Mouse (Mus musculus) testis, postnatal 14 days (tissue): ENCODE measurements around the gene Zswim5.

ENCODE experiments used
- DNase-seq: peaks from one replicate; pipeline ENCODE4 v3.0.0; 2021; ENCODE audit warnings: low spot score

The Zswim5 gene

DNA sequence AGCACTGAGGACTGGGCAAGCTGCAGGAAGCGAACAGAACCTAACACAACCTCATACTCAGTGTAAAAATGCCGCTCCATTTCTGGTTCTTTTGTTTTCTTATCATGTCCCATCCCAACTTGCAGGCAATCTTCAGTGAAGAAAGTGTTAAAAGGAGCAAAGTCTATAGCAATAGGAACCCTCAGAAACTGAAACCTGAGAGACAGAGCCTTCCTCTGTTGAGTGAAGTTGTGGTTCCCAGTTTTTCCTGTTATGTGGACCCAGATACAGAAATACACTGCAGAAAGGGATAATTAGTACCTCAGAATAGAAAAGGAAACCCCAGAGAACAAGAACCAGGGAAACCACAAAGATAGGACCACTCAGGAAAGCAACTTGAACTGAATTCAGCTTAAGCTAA, 36.1 kb downstream of the Zswim5 start:
- no peak for DNase-seq

DNA sequence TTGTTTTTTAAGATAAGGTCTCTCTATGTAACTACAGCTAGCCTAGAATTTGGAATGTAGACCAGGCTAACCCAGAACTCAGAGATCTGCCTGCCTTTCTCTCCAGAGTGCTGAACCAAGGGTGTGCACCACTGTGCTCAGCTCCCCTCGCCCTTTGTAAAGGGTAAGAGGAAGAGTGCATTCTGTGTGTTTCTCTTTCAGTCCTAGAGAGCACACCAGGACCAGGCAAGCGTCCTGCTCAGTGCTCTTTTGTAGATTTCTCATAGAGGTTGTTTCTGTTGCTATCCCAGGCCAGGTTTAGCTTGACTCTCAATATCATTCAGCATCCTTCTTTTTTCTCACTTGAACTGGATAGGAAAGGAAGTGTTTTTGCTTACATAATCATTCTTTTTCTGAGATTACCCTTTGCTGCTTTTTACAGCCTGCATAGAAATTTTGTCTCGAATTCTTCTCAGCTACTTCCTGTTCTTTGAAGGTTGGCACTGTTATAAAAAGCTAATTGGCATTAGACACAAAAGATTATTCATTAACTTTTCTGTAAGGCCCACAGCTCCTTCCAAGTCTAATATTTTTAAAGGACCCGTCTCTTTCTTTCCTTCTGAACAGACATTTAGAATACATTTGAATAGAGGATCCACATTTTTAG, 51.0 kb downstream of the Zswim5 start:
- no peak for DNase-seq

DNA sequence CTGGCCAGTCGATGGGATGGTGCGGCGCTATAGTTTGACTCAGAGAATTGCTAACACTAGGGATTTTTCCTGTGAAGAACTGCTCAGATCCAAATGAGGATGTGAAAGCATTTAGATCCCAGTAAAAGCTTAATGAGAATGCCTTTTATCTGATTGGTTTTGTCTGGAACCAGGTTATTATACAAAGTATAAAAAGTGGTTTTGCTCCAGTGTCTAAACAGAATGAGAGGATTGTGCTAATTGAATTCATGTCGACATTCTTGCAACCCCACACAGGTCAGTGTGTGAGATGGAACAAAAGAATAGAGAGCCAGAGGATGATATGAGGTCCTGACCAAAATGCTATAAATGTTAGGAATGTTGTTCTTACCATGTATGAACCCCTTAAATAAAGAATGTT, 62.4 kb downstream of the Zswim5 start:
- no peak for DNase-seq

DNA sequence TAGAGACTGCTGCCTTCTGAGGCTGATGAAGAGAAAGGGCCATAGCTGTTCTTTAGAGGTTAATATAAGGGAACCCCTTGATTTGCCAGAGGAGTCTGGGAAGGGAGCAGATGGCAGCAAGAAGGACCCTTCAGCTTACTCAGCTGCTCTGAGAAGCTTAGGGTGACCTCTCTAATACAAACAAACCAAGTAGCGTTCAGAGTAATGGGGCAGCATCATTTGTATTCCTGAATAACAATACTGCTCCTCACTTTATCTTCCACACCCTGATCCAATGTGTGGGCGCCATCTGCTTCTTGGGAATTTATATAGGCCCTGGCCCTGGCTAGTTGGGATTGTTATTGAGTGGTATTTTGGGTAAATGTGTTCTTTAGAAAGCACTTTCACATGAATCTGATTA, 65.5 kb downstream of the Zswim5 start:
- DNase-seq, result no peak

DNA sequence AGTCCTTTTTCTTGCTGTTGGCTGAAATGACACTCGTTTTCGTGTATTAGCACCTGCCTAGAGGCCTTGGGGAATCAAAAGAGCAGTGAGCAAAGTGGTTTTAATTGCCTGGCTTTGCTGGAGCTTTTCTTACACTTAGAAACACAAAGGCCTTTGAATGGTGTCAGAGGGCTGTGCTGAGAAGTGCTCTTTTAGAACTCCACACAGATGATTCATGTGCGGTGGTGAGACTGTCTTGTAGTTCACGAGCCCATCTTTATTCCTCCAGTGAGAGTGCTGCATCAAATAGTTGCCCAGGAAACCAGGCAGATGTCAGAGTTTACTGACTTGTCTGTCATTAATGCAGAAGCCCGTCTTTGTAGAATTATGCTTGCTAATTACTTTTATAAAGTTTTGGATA, 66.9 kb downstream of the Zswim5 start:
- no peak for DNase-seq

DNA sequence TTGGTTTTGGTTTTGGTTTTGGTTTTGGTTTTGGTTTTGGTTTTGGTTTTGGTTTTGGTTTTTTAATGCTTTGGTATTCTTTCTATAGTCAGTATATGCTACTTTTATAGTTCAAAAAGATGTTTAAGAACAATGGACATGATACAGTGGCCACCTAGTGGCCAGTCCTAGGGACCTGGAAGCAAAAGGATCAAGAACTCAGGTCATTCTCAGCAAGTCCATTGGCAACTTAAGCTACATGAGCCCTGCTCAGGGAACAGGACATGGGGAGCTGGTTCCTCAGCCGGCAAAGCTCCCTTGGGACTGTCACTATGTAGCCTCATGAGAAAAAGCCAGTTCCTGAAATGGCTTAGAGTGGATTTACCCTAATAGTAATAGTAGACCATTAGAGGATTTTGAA, 74.5 kb downstream of the Zswim5 start:
- no peak for DNase-seq

DNA sequence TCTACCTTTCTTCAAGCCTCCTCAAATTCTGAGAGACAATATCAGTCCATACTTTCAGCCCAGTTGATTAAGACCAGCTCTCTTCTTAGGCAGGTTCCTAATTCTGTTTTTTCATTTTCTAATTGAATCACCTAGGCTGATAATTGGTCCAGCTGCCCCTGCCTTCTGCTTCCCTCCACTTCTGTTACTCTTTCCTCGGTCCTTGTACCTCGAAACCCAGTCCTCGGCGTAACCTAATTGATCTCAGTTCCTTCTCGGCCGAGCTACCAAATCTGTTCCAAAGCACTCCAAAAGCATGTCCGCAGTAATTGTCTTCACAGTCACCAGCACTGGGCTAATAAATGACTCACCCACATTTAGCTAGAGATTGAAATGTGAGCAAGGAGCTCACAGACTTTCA, 77.8 kb downstream of the Zswim5 start:
- DNase-seq, result no peak

DNA sequence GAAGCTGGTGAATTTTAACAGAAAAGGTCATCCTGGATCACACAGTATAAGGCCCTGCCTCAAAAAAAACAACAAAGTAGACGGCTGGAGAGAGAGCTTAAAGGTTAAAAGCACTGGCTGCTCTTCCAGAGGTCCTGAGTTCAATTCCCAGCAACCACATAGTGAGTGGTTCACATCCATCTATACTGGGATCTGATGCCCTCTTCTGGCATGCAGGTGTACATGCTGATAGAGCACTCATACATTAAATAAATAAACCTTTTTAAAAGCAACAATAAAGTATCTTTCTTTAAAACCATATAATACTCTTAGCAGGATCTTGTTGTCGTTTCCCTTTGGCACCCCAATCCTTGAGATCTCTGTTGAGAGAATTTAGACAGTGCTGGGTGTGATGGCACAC, 99.3 kb downstream of the Zswim5 start:
- no peak for DNase-seq

DNA sequence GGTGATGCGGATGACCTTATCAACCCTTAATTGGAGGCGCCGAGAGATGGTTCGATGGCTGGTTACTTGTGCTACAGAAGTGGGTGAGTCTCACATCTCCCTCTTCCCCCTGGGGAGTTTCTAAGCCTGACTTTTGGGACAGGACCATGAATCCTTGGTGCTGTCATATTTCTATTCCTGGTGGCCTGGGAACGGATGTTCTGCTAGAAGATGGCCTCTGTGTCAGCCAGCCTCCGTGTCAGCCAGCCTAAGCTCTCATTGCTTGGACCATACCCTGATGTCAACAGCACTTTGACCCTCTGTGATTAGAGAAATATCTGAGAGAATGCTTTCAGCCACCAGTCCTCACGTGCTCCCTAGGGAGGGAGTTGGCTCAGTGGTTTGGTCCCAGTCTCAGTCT, 108.5 kb downstream of the Zswim5 start:
- no peak for DNase-seq

DNA sequence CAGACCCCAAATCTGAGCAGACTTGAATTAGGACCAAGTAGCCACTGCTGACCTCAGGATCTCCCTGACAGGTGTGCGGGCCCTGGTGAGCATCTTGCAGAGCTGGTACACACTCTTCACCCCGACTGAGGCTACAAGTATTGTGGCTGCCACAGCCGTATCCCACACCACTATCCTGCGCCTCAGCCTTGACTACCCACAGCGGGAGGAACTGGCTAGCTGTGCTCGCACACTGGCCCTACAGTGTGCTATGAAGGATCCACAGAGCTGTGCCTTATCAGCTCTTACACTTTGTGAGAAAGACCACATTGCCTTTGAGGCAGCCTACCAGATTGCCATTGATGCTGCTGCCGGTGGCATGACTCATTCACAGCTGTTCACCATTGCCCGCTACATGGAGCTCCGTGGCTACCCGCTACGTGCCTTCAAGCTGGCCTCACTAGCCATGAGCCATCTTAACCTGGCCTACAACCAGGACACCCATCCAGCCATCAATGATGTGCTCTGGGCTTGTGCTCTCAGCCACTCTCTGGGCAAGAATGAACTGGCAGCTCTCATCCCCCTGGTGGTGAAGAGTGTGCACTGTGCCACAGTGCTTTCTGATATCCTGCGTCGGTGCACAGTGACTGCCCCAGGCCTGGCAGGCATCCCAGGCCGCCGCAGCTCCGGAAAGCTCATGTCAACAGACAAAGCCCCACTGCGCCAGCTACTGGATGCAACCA, 109.4 kb downstream of the Zswim5 start:
- peak; percentile 61 for DNase-seq

DNA sequence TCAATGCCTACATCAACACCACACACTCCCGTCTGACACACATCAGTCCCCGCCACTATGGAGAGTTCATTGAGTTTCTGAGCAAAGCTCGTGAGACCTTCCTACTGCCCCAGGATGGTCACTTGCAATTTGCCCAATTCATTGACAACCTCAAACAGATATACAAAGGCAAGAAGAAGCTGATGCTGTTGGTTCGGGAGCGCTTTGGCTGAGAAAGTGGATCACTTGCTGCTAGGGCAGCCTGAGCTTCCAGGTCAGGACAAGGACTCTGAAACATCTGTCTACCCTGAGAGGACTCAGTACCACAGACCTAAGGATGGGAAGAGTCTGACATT, 109.9 kb downstream of the Zswim5 start:
- no peak for DNase-seq

DNA sequence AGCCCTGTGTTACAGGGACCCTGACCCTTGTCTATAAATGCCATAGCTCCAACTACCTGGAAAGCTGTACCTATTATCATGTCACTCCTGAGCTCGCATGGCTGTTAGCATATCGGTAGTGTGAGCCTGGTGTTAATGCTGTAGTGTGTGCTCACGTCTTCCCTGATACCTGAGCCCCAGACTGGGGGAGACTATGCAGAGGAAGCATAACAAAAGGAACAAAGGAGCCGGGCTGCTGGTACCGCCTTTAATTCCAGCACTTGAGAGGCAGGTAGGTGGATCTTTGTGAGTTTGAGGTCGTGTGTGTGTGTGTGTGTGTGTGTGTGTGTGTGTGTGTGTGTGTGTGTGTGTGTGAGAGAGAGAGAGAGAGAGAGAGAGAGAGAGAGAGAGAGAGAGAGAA, 112.6 kb downstream of the Zswim5 start:
- DNase-seq, result no peak

DNA sequence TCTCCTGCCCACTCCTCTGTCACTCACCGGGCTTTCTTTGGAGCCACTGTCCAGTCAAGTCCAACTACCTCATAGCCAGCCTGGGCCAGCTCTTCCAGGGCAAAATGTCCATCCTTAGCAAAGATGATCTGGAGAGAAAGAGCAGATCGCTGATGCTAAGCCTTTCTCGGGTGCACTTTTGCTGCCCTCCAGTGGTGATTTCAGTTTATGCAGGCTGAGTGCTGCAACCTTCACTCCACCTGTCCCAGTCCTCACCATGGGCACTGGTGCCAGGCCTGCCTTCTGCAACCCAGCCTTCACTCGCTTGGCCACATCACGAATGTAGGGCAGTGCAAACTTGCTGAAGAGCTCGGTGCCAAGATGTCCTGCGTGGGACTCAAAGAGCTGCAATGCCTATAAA, 114.2 kb downstream of the Zswim5 start:
- DNase-seq, result no peak

DNA sequence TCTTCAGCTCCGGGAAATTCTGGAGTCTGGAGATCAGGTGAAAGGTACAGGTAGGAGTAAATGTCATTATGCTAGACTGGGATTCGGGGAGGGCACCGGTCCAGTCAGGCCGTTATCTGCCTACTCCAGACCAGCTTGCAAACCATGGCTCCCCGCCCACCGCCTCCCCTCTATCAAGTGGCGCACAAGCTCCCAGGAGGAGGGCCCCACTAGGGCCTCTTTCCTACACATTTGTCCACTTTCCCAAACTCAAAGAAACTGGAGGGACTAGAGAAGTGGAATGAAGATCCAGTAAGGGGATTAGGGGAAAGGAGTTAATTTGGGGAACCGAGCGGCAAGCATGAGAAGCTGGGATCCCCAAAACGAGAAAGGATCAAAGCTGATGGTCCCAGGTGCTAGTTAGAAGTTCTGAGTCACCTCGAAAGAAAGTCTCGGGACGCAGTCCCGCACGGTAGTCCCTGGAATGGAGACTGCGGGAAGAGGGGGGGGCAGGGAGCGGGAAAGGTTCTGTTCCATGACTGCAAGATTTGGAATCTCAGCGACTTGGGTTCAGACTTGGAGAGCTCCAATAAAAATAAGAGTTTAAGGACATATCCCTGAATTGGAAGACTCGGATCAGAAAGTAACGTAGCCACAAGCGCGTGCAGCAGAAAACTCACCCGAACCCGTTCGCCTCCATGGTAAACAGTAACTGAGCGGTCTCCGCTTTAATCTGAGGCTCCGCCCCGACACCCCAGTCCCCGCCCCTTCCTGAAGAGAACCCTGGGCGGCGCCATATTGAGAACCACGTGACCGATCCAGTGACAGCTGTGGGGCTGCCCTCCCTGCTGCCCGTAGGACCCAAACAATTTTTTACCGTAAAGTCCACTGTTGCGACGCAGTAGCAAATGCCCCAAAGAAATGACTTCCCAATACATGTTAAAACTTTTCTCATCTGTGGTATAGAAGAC, 116.8 kb downstream of the Zswim5 start, which contains the start of gene Urod:
Urod (minus strand) TSS at position 742 of the 950 bp plus-strand sequence.
- peak; percentile 96 for DNase-seq

DNA sequence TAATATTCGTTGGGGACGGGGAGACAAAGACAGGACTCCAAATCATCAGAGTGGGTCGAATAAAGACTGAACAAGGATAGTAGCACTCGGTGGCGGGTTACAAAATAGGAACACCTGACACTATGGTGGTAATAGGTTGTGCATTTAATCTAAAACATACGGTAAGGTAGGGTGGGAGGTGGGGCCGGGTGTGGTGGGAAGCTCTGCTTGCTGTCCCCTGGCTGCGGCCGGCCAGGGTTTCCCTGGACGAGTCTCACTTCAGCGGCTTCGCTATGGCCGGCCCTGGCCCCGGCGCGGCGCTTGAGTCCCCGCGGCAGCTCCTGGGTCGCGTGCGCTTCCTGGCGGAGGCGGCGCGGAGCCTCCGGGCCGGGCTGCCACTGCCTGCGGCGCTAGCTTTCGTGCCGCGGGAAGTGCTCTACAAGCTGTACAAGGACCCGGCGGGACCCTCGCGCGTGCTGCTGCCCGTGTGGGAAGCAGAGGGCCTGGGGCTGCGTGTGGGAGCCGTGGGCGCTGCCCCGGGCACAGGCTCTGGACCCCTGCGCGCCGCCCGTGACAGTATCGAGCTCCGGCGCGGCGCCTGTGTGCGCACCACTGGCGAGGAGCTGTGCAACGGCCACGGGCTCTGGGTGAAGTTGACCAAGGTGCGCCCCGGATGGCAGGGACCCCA, 118.1 kb downstream of the Zswim5 start, which contains the start of gene Hectd3:
Hectd3 (plus strand) TSS at position 187 of the 667 bp plus-strand sequence.
- DNase-seq, result peak; percentile 72

DNA sequence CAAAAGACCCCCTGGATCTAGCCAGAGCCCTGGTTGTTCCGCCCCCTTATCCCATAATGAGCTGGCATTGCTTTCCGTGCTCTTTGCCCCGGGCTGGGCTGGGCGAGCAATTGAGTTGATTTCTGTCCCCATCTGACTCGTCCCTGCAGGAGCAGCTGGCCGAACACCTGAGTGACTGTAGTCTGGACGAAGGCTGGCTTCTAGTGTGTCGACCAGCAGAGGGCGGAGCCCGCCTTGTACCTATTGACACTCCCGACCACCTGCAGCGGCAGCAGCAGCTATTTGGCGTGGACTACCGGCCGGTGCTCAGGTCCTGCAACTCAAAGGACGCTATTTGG, 118.6 kb downstream of the Zswim5 start:
- DNase-seq, result peak; percentile 59

DNA sequence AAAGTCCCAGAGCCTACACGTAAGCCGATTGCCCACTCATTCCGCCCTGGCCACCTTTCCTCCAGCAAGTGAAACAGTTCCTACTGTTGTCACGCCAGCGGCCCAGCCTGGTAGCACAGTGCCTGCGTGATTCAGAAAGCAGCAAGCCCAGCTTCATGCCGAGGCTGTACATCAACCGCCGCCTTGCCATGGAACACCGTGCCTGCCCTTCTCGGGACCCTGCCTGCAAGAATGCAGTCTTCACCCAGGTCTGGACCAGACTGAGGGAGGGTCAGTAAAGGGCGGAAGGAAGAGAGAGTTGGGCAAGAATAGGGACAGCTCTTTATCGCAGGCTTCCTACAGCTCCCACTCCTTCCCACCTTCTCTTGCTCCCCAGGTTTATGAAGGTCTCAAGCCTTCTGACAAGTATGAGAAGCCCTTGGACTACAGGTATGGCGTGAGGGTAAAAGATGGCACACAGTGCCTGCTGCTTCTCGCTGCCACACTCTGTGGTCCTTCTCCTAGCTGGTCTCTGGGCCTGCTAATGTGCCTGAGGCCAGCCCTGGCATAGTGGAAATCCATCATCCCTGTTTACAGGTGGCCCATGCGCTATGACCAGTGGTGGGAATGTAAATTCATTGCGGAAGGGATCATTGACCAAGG, 122.5 kb downstream of the Zswim5 start:
- no peak for DNase-seq

DNA sequence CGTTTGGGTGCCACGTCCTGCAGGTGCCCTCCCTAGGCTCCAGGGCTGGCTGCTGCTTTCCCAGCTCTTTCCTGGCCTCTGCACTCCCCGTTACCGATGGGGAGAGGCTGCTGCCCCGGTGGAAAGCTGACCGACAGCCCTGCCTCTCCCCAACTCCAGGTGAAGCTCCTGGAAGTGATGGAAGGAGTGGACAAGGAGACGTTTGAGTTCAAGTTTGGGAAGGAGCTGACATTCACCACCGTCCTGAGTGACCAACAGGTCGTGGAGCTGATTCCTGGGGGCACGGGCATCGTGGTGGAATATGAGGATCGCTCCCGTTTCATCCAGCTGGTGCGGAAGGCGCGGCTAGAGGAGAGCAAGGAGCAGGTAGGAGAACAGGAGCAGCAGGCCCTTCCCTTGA, 124.8 kb downstream of the Zswim5 start:
- DNase-seq, result no peak

DNA sequence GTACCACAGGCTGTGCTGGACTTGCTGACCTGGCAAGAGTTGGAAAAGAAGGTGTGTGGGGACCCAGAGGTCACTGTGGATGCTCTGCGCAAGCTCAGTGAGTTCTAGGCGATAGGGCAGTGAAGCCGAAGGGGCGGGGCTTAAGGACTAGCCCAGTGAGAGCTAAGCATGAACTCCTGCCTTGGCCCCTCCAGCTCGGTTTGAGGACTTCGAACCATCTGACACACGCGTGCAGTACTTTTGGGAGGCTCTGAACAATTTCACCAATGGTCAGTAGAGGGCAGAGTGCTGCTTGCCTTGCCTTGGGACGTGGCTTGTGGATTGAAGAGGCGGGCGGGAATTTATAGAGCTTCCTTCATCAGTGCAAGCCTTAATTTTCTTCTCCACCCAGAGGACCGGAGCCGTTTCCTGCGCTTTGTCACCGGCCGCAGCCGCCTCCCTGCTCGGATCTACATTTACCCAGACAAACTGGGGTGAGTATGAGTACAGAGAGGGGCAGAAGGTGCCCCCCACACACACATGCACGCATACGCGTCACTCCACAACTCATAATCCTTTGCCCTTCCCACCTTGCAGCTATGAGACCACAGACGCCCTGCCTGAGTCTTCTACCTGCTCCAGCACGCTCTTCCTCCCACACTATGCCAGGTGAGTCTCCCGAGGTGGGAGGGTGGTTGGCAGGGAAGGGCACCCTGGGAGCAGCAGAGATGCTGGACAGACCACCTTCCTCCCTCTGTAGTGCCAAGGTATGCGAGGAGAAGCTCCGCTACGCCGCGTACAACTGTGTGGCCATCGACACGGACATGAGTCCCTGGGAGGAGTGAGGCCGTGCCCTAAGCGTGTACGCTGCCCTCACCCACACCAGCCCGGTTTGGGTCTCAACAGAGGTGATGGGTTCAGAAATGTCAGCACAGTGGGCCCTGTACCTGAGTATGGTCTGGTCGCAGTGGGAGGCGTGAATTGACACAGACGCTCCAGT, 125.7 kb downstream of the Zswim5 start:
- DNase-seq, result peak; percentile 64

DNA sequence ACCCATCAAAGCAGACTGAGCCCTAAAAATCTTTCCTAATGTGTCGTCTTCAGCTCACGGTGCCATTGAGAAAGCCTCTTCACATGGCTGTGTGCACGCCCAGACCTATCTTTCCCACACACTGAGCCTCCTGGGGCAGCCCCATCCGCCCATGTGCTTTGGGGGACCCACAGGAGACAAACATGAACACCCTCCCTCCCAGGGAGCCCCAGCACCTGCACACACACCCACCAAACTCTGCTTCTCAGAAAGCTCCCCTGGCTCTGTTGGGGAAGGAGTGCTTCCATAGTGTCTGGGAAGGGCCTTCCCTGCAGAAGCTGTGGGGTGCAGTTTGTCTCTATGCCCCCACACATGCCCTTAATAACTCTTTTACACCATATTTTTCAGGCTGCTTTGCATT, 127.5 kb downstream of the Zswim5 start:
- DNase-seq, result no peak
